Mouse (Mus musculus) myocyte (in vitro differentiated cells): ENCODE data around the gene Rnf34.

Experiments used
- E2F4 ChIP-seq: IDR thresholded peaks from one replicate; pipeline ENCODE4 v1.6.1; 2011; ENCODE audit warnings: mild to moderate bottlenecking, control low read depth, moderate library complexity; ENCODE audit not compliant: insufficient read depth
- MAX ChIP-seq: IDR thresholded peaks from one replicate; pipeline ENCODE4 v1.6.1; 2011; ENCODE audit warnings: low read depth, mild to moderate bottlenecking, control low read depth
- MYOD1 ChIP-seq, 3 experiments: IDR thresholded peaks; one replicate each; pipeline ENCODE4 v1.6.1; 2011; ENCODE audit warnings: control low read depth in 2 of 3, low read depth in 2 of 3, mild to moderate bottlenecking in 2 of 3, moderate library complexity in 1 of 3; ENCODE audit not compliant: insufficient read length in 2 of 3, control insufficient read depth in 1 of 3
- MYOG ChIP-seq, 3 experiments: IDR thresholded peaks; one replicate each; pipeline ENCODE4 v1.6.1; 2011; ENCODE audit warnings: control low read depth in 2 of 3, low read depth in 2 of 3, mild to moderate bottlenecking in 2 of 3; ENCODE audit not compliant: insufficient read length in 2 of 3, control insufficient read depth in 1 of 3, insufficient read depth in 1 of 3
- POLR2A ChIP-seq: IDR thresholded peaks from one replicate; pipeline ENCODE4 v1.6.1; 2011; ENCODE audit warnings: low read depth, mild to moderate bottlenecking, control low read depth, moderate library complexity; ENCODE audit not compliant: insufficient read length
- POLR2AphosphoS2 ChIP-seq: IDR thresholded peaks from one replicate; pipeline ENCODE4 v1.6.1; 2011; ENCODE audit warnings: low read depth, control low read depth; ENCODE audit not compliant: insufficient read length
- SRF ChIP-seq: IDR thresholded peaks from one replicate; pipeline ENCODE4 v1.6.1; 2011; ENCODE audit warnings: low read depth; ENCODE audit not compliant: control insufficient read depth, insufficient read length
- TCF12 ChIP-seq: IDR thresholded peaks from one replicate; pipeline ENCODE4 v1.6.1; 2011; ENCODE audit warnings: mild to moderate bottlenecking, control low read depth; ENCODE audit not compliant: poor library complexity, insufficient read depth, severe bottlenecking
- USF1 ChIP-seq: IDR thresholded peaks from one replicate; pipeline ENCODE4 v1.6.1; 2011; ENCODE audit warnings: low read depth, mild to moderate bottlenecking, control low read depth, moderate library complexity

DNA sequence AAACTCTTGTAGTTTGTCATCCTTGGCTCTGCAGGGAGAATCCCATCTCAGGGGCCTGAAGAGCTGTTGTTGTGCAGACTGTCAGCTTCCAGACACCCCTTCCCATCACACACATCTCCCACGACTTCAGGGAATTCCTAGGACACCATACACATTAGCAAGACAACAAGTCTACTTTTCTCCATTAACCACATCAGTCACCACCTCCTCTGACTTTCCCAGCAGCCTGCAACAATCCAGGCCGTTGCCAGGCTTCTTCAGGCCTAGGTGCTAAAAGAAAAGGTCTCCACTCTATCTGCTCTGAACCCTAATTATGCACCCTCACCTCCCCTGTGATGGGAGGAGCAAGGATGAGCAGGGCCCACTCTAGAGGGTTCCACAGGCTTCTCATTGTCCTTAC lies 40.5 kb downstream of the Rnf34 start:
- TF ChIP-seq POLR2A = no peak
- TF ChIP-seq MAX = no peak
- TF ChIP-seq USF1 = no peak
- no peak for TF ChIP-seq MYOD1 (IDR thresholded peaks at IDR 0.05; ENCODE audit: control insufficient read depth in 1 of 3, insufficient read length in 2 of 3, low read depth in 2 of 3)
- no peak for TF ChIP-seq POLR2AphosphoS2
- TF ChIP-seq TCF12 = no peak
- TF ChIP-seq E2F4 = no peak
- TF ChIP-seq SRF = no peak
- no peak for TF ChIP-seq MYOG (IDR thresholded peaks at IDR 0.05; ENCODE audit: control insufficient read depth in 1 of 3, insufficient read depth in 1 of 3, insufficient read length in 2 of 3, low read depth in 2 of 3)
